Mouse (Mus musculus): Measurements from ENCODE around the gene Trub2.

GRCm38 (mm10) chr2:29747852-29748251 is 40.5 kb downstream of the Trub2 start:
- TF ChIP-seq CTCF (IDR thresholded peaks at IDR 0.05; ENCODE audit: borderline replicate concordance, control insufficient read depth, extremely low read depth, insufficient read depth, low read length, poor library complexity), result no peak
- TF ChIP-seq POLR2A (IDR thresholded peaks at IDR 0.05; ENCODE audit: control insufficient read depth, extremely low read depth, insufficient read depth, low read length, poor library complexity), result no peak

All from thymus, adult 2 months (tissue).